Mouse (Mus musculus) ES-E14 (cell line): ENCODE results near the gene Adamts14. TPM values are rescaled to one million over a fixed set of nuclear protein-coding genes. Genes with fewer than 3 reads are reported as not detected.

Experiments
- DNase-seq: peaks from one replicate; pipeline ENCODE4 v3.0.0-alpha.2; 2013; ENCODE audit warnings: low read depth, low spot score
- H3K27ac ChIP-seq: 2 replicates; pipeline ENCODE4 v1.5.1; 2012; ENCODE audit warnings: low read depth, mild to moderate bottlenecking, low read length, moderate library complexity, mixed read lengths; ENCODE audit not compliant: poor library complexity, insufficient read depth, severe bottlenecking
- H3K36me3 ChIP-seq: 2 replicates; pipeline ENCODE4 v1.6.1; 2012; ENCODE audit warnings: mild to moderate bottlenecking, low read length, moderate library complexity, mixed read lengths; ENCODE audit not compliant: control insufficient read depth, poor library complexity, insufficient read depth, severe bottlenecking
- H3K4me1 ChIP-seq, 2 experiments: fragments of 150-350 bp in 1 of 2; sonication (generic) in 1 of 2; 2 replicates each; pipeline ENCODE4 v1.6.1; 2012; ENCODE audit warnings: low read length in 2 of 2, mild to moderate bottlenecking in 1 of 2, mixed read lengths in 1 of 2; ENCODE audit not compliant: control insufficient read depth in 2 of 2, insufficient read depth in 2 of 2, poor library complexity in 1 of 2
- H3K4me3 ChIP-seq, 2 experiments: fragments of 150-350 bp in 1 of 2; sonication (generic) in 1 of 2; 2 replicates each; pipeline ENCODE4 v1.5.1; 2012; ENCODE audit warnings: low read length in 2 of 2, low read depth in 1 of 2, mild to moderate bottlenecking in 1 of 2, mixed read lengths in 1 of 2; ENCODE audit not compliant: insufficient read depth in 1 of 2, poor library complexity in 1 of 2, severe bottlenecking in 1 of 2
- H3K9ac ChIP-seq: 2 replicates; pipeline ENCODE4 v1.6.1; 2012; ENCODE audit warnings: low read depth, mild to moderate bottlenecking, low read length, mixed read lengths; ENCODE audit not compliant: poor library complexity, insufficient read depth, severe bottlenecking
- H3K9me3 ChIP-seq: fragments of 150-350 bp; sonication (generic); 2 replicates; pipeline ENCODE4 v1.6.1; 2012; ENCODE audit warnings: low read depth, mild to moderate bottlenecking, low read length; ENCODE audit not compliant: control insufficient read depth, insufficient read depth
- CHD2 ChIP-seq: IDR thresholded peaks from 2 replicates; pipeline ENCODE4 v1.6.1; 2014; ENCODE audit warnings: mild to moderate bottlenecking, low read depth, low read length, inconsistent platforms
- HCFC1 ChIP-seq: IDR thresholded peaks from 2 replicates; pipeline ENCODE4 v1.6.1; 2012; ENCODE audit warnings: low read length, inconsistent platforms, borderline replicate concordance; ENCODE audit not compliant: insufficient read depth
- MAFK ChIP-seq: IDR thresholded peaks from 2 replicates; pipeline ENCODE4 v1.6.1; 2014; ENCODE audit warnings: mild to moderate bottlenecking, low read depth, low read length, inconsistent platforms; ENCODE audit not compliant: insufficient read depth
- ZC3H11A ChIP-seq: IDR thresholded peaks from 2 replicates; pipeline ENCODE4 v1.6.1; 2012; ENCODE audit warnings: low read depth, mild to moderate bottlenecking, inconsistent platforms, low read length, borderline replicate concordance
- ZNF384 ChIP-seq: IDR thresholded peaks from 2 replicates; pipeline ENCODE4 v1.6.1; 2012; ENCODE audit warnings: low read depth, low read length, inconsistent platforms
- in situ Hi-C, 2 experiments: fragments of 600-800 bp; cut with MboI; formaldehyde crosslinking; loops; one replicate each; pipeline ENCODE4 v1.15.1; 2025; ENCODE audit warnings: low sequenced_read_pairs in 2 of 2, inconsistent platforms in 1 of 2; ENCODE audit not compliant: unreplicated experiment in 2 of 2
- total RNA-seq: library from RNA; depleted of rRNA; stranded (reverse); fragments of 300-350 nt; gene quantifications from 2 replicates; pipeline ENCODE4 v1.2.3, GENCODE M21; 2012

The Adamts14 gene
- total RNA-seq, 1 experiment = 7.4 TPM

- no peak for TF ChIP-seq ZC3H11A
- TF ChIP-seq CHD2 = no peak
- TF ChIP-seq HCFC1 = no peak
- no peak for TF ChIP-seq ZNF384
- no peak for TF ChIP-seq MAFK
- Histone ChIP-seq H3K4me3 (no peak overlapping the region), H3K9me3 (no peaks in the 10 kb centered on the region), H3K9ac (no peak overlapping the region), H3K36me3 (0 out of 2 replicates have a peak, but pooled peaks cover 2% of the 10 kb centered on the region), H3K27ac (no peak overlapping the region), H3K4me1 (peaks cover 7 to 8% of the 10 kb centered on the region in 2 experiments)
- DNase-seq = no peak
- in situ Hi-C loops = loop anchor here (5.0 to 10.0 kb wide), 2 partner anchors 136 to 139 kb away; no protein-coding TSS in a partner anchor
Observed at GRCm38 (mm10) chr10:61195718-61196291, 77.4 kb downstream of the Adamts14 start.

- H3K4me3 ChIP-seq = no peak overlapping the region
Observed at GRCm38 (mm10) chr10:61195216-61195615, 78.0 kb downstream of the Adamts14 start.

GRCm38 (mm10) chr10:61194611-61195010, 78.6 kb downstream of the Adamts14 start:
- no peak for TF ChIP-seq ZC3H11A
- no peak for TF ChIP-seq HCFC1
- TF ChIP-seq ZNF384 = no peak
- TF ChIP-seq MAFK = no peak
- TF ChIP-seq CHD2 = no peak
- Histone ChIP-seq H3K4me1 (peaks cover 0 to under 1% of the 10 kb centered on the region in 2 experiments; a peak in 2 of 4 replicates), H3K27ac (no peak overlapping the region), H3K9me3 (no peaks in the 10 kb centered on the region), H3K36me3 (0 out of 2 replicates have a peak, but pooled peaks cover 2% of the 10 kb centered on the region), H3K9ac (no peak overlapping the region), H3K4me3 (no peak overlapping the region)
- in situ Hi-C loops = loop anchor here (5.0 to 10.0 kb wide), 2 partner anchors 138 to 140 kb away; no protein-coding TSS in a partner anchor
- no peak for DNase-seq

More at GRCm38 (mm10) chr10:61195216-61195615, 78.0 kb downstream of the Adamts14 start:
- in situ Hi-C loops = loop anchor here (5.0 to 10.0 kb wide), 2 partner anchors 137 to 140 kb away; no protein-coding TSS in a partner anchor
- Histone ChIP-seq H3K27ac (no peak overlapping the region), H3K36me3 (0 out of 2 replicates have a peak, but pooled peaks cover 2% of the 10 kb centered on the region), H3K9me3 (no peaks in the 10 kb centered on the region), H3K9ac (no peak overlapping the region), H3K4me1 (peaks cover 5 to 6% of the 10 kb centered on the region in 2 experiments)
- TF ChIP-seq ZNF384 (no peak), MAFK (no peak), HCFC1 (no peak), CHD2 (no peak), ZC3H11A (no peak)
- no peak for DNase-seq

- Histone ChIP-seq H3K4me1 (peaks cover 3 to 11% of the 10 kb centered on the region in 2 experiments; a peak in 3 of 4 replicates), H3K36me3 (no peaks in the 10 kb centered on the region), H3K9me3 (no peaks in the 10 kb centered on the region), H3K9ac (no peak overlapping the region), H3K27ac (no peak overlapping the region), H3K4me3 (no peak overlapping the region)
- in situ Hi-C loops = no loop called here
- DNase-seq = no peak
- TF ChIP-seq ZC3H11A (no peak), HCFC1 (no peak), CHD2 (no peak), MAFK (no peak), ZNF384 (no peak)
Observed at GRCm38 (mm10) chr10:61188010-61188409, 85.2 kb downstream of the Adamts14 start.
